Mouse (Mus musculus) kidney, adult 18-20 months (tissue): ENCODE data around the gene Sephs2.

ENCODE experiments used
- DNase-seq: peaks from one replicate; pipeline ENCODE4 v3.0.0; 2021

The Sephs2 gene

DNA sequence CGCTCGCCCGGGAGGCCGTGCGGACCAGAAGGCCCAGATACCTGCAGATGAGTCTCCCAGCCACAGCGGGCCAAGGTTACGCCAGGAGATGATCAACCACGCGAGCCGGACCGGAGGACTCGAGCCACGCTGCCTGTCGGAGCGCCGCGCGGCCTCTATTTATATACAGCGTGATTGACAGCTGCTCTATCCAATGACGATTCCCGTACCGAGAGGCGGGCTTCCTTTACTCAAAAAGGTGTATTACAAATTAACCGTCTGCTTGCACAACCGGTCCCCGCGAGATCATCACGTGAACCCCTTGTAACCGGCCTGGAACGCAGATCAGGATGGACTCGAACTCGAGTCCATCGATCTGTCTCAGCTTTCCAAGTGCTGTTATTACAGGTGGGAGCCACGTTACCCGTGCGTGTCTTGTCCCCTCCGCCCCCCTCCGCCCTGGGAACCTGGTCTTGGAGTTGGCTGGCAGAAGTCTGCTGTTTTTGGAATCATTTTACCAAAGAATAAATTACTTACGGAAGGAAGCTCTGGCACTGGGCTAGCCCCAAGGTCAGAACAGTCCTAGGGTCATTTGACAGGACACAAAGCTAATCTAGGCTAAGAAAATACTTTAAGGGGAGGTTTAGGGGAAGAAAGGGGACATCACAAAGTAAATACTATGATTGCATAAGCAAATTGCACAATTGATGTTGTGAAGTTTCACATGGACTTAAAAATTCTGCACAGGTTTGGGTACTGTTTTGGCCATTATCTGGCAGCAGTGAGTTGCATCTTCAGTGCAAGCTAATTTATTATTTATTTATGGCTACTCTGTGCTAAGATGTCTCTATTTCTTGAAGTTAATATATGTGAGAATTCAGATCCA, at the start of gene Sephs2:
TSS of gene Sephs2 (minus strand) at position 131 of the 865 bp plus-strand sequence.
- DNase-seq, result peak; percentile 99

- DNase-seq, result peak; percentile 31
Measured at GRCm38 (mm10) chr7:127322085-127322484, 48.2 kb upstream of the Sephs2 start.

- no peak for DNase-seq
Measured at GRCm38 (mm10) chr7:127321106-127321505, 47.3 kb upstream of the Sephs2 start.

GRCm38 (mm10) chr7:127313912-127314311, 40.1 kb upstream of the Sephs2 start:
- DNase-seq, result no peak

DNA sequence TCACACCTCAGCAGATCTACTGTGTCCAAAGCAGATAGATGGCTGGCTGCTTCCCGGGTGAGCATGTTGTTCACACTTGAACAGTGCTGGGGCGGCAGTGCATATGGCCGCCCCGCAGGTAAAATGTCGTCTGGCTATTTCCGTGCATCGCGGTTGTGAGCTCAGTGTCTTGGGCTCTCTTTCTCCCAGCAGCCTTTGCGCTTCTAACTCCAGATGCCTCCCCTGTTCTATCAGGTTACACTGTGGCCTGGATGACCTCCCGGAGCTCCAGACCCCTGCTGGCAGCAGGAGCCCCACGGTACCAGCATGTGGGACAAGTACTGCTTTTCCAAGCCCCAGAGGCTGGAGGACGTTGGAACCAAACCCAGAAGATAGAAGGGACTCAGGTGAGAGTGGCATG, 36.1 kb upstream of the Sephs2 start:
- DNase-seq, result no peak

DNA sequence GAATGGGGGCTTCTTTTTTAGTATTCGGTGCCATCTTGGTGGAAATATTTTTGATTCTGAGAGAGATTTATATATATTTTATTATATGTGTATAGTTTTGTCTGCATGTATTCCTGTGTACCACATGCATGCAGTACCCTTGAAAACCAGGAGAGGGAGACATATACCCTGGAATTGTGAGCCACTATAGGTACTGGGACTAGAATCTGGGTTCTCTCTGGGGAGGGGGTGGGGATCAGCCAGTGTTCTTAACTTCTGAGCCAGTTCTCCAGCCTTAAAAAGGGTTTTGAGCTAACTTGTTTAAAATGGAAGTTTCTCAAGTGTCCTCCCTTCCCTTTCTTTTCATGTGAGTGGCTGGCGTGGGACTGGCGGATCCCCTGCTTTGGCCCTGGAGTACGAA, 35.0 kb upstream of the Sephs2 start:
- DNase-seq, result peak; percentile 29

- DNase-seq, result no peak
Measured at GRCm38 (mm10) chr7:127308431-127308830, 34.6 kb upstream of the Sephs2 start.

- no peak for DNase-seq
Measured at GRCm38 (mm10) chr7:127297586-127298193, 23.8 kb upstream of the Sephs2 start.

DNA sequence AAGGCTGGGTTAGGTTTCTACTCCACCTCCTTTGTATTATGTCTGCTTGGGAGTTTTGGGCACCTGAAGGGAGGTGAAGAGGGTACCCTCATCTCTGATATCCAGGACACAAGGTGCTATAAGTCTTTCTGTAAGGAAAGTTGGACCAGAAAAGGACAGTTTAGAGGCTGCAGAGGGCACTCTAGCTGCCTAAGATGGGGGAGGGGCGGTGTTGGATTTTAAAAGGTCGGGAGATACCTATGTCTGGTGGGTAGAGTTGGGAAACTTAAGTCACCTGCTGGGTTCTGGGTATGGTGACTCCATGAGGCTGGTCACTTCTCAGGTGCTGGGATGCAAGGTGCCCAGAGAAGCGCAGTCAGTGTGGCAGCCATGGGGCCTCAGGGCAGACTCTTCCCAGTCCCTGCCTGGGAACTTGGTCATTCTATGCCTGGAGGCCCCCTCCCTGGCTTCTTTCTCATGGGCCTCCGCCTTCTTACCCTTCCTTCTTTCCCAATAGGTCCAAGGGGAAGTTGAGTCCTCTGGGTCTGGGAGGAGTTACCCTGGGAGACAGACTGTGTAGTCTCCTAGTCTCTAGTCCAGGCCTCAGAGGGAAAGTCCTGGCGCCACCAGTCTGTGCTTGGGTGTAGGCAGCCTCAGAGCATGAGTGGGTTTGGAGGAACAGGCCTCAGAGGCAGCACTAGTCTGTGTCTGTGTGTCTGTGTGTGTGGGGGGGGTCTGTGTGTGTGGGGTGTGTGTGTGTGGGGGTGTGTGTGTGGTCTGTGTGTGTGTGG, 23.1 kb upstream of the Sephs2 start:
- no peak for DNase-seq

DNA sequence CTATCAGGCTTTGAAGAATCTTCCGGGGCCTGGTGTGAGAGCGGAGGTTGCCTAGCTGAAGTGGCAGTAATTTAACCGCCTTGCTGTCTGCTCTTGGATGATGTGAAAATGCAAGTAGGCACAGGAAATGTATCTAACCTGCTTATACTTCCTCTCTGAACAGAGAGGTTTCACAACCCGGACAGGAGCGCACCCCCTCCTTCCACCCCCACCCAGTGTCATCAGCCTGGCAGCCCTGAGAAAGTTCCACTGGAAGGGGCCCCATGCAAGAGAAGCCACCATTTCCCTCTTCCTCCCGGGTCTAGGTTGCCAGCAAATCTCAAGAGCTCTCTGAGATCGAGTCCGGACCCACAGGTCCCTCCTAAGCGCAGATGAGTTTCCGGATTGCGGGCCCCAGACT, 22.2 kb upstream of the Sephs2 start, which contains the start of gene Itgal:
TSS of gene Itgal (plus strand) at position 163 of the 400 bp plus-strand sequence.
- DNase-seq, result no peak

DNA sequence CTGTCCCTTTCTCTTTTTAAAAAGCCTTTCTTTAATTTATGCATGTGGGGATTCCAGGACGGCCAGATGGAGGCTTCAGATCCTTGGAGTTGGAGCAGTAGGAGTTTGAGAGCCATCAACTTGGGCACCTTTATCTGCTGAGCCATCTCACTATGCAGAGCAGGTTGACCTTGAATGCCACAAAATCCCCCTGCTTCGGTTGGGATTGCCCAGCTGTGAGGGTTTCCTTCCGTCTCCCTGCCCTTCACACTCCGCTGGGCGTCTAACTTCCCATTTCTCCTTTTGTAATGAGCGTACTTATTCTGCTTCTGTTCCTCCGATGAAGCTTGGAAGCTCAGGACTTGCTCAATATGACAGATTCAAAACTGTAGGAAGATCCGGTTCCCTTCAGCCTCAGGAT, 16.3 kb upstream of the Sephs2 start:
- DNase-seq, result no peak

- no peak for DNase-seq
Measured at GRCm38 (mm10) chr7:127289306-127289705, 15.5 kb upstream of the Sephs2 start.

- no peak for DNase-seq
Measured at GRCm38 (mm10) chr7:127287940-127288339, 14.1 kb upstream of the Sephs2 start.

GRCm38 (mm10) chr7:127285154-127285553, 11.3 kb upstream of the Sephs2 start:
- DNase-seq, result no peak

GRCm38 (mm10) chr7:127282190-127282589, 8.3 kb upstream of the Sephs2 start:
- no peak for DNase-seq

DNA sequence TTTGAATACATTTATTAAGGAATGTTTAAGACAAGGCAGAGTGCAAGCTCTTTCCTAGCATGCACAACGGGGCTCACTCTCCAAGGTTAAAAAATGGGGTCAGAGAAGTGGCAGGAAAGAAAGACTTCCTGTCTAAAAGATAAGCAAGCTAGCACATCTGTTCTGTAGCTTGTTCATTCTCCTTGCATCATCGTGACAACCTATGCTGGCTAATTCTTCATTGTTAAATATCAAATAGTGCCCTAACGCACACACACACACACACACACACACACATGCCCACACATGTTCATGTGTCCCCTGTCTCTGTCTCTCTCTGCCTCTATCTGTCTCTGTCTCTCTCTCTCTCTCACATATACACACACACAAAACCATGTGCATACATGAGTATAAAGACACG, 7.3 kb upstream of the Sephs2 start:
- DNase-seq, result no peak

GRCm38 (mm10) chr7:127280092-127280491, 6.2 kb upstream of the Sephs2 start:
- DNase-seq, result no peak

GRCm38 (mm10) chr7:127278311-127278710, 4.5 kb upstream of the Sephs2 start:
- DNase-seq, result peak; percentile 59

- peak; percentile 75 for DNase-seq
Measured at GRCm38 (mm10) chr7:127276519-127276961, 2.7 kb upstream of the Sephs2 start.

DNA sequence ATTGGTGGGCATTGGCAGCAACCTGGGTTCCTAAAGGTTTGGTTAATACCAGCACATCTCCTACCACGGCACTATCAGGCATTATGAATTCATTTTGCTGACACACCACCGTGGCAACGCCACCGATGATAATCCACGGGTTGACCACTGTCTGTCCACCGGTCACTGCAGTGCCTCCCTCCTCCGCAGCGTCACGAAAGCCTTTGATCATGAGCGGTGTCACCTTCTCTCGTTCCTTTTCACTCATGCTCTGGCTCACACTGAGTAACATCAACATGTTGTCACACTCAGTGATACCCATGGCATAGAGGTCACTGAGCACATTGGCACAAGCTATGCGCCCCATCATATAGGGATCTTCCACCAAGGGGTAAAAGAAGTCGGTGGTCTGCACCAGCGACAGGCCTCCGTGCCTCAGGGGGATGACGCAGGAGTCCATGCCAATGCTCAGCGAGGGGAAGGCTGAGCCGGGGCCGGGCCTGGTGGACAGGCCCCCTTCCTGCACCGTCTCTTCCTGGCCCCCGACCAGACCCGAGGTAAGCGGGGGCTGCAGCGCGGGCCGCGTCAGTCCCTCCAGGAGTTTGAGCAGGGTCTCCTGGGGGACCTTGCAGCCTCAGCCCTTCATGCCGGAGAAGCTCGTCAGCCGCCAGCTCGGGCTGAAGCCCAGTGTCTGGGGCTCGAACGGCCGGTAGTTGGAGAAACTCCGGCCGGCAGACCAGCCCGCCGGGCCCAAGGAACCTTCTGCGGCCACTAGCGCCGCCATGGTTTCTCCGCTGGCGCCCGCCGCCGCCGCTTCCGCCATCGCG, 534 bp downstream of the Sephs2 start:
- peak; percentile 37 for DNase-seq

GRCm38 (mm10) chr7:127272566-127272965, 1.3 kb downstream of the Sephs2 start:
- no peak for DNase-seq

DNA sequence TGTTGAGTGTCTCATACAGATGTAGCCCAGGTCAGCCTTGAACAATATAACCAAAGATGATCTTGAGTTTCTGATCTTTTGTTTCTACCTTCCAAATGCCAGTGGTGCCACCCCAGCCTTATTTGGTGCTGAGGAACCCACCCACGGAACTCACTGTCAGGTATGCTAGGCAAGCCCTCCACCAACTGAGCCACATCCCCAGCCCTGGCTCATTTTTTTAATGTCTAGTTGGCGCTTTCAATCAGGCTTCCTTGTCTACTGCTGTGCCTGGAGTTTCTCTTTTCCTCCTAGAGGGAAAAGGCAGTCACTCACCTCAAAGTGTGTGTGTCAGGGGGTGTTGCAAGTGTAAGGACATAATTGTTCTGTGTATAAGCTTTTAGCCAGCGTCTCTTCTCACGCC, 2.8 kb downstream of the Sephs2 start:
- DNase-seq, result no peak

DNA sequence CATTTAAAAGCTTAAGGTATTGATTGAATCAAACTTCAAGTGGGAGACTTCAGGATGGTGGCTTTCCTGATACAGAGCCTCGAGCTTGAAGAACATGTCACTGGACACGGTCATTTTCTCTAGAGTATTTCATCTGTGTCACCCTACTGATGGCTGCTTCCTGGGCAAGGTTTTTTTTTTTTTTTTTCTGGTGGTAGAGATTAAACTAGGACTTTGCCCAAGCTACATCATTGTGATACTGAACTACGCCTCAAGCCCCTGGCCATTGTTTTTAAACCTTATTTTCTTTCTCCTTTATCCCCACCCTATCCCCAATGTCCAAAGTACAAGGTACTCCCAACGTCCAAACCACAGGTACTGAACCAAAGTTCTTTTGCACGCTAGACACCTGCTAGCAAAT, 3.2 kb downstream of the Sephs2 start:
- no peak for DNase-seq
